Mouse (Mus musculus): Measurements from ENCODE around the gene Fndc3b.
"Not testable (repeated sequence)": the region's sequence is repeated elsewhere in the genome, so short reads cannot be mapped to it uniquely, and the experiment has no call there.

Fndc3b gene

DNA sequence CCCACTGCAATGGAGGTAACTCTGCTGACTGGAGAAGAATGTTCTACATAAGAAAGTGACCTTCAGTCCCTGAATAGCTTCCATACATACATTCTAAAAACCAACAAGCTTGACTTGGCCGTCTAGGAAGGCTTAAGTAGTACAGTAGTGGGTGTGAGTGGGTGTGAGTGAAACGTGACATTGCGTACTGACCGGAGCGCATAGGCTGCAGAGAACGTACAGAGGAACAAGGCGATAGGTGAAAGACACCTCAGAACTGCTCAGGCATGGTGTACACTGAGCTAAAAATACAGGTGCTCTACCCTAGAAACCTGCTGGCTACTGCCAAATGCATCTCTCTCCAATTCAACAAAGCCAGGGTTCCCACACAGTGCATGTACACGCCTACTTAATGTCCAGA is 219.7 kb downstream of the Fndc3b start:
- DNase-seq: no peak

DNA sequence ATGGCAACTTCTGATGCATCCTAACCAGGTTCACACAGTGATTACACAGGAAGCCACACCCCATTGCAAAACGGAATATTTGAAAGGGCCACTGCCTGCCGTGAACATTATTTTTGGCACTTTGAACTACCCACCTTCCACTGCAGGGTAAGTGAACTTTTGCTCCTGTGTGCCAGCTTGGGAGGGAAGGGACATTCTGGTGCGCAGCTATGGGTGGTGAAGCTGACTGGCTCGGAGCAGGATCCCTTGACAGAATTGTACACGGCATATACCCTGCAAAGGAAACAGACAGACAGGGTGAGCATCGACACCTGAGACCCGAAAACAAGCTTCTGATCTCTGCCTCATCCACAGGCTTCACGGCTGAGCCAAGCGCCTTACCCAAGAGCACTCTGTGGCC is 220.2 kb downstream of the Fndc3b start:
- no peak for DNase-seq

DNA sequence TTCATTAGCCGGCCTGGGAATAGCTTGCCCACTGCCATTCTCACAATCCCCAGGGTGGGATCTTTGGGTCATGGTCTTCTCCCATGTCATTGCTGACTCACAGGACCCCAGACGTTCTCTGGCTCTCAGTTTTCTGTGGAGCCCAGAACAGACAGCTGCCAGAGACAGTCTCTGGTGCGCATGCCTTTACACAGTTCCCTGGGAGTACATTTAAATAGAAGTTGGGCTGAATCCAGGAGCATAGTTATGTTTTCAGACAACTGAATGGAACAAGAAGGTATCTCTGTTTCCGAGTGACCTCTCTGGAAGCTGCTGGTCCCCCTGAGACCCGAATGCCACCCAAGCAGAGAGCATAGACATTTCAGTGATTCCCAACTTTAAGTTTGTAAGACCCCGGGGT is 221.6 kb downstream of the Fndc3b start:
- no peak for DNase-seq

DNA sequence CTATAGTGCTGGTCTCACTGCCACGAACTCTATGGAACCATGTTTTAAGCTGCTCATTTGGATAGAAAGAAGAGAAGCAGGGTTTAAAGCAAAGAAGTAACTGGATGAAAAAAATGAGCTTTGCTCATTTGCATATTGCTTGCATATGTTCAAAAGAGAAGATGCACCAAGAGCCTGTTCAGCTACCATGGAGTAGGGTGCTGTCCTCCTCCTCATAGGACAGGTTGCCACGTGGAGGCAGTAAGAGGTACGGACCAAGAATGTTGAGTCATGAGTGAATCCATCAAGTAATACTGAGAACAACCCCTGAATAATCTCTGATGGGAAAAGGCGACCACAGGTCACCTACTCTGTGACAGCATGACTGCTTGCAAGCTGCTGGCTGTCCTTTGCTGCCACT is 226.0 kb downstream of the Fndc3b start:
- DNase-seq: no peak

DNA sequence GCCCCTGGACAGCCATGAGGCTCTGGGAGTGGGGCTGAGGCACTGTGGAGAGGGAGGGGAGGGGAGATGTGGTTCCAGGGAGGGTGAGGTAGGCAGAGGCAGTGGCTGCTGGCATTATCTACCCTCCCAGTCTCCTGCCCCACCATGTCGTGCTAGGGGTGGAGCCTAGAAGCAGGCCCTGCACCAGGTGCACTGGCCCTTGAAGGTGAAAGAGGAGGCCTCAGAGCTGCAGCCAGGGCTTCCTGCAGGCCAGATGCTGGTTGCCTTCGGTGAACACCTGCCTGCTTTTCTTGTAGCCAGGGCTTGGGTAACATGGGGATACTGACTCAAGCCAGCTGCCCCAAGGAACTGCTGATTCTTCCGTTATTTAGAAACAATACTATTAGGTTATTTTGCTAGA is 226.4 kb downstream of the Fndc3b start:
- no peak for DNase-seq

DNA sequence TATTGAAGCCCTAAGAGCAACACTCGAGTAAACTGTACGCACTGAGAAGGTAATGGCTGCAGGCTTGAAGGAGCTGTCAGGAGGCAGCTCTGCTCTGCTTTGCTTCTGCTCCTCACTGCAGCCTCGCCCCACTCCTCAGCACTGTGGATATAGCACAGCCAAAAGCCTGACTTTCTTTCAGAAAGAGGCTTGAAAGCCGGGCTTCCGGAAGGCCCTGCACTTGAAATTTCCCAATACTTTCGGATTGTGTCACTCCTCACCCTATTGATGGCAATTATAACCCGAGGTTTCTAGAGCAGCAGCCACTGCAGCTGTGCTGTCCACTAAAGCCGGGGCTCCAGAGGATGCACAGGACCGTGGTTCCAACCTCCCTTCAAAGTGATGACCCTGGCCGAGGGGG is 227.3 kb downstream of the Fndc3b start:
- DNase-seq: no peak

DNA sequence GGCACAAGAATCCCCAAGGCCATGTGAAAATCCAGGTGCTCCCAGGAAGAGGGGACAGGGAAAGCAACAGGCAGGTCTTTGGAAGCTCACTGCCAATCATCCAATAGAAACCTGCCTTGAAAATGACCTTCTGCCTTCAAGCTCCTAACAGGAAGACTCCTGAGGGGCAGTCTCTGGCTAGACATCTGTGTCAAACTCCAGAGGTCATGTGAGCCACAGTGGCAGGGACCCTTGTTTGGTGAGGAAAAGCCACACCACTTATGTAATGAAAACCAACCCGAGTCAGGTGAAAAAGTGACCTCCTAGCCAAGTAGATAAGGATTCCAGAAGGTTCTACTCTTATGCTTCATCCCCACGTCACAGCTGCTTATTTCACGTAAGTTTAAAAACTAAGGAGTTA is 227.8 kb downstream of the Fndc3b start:
- no peak for DNase-seq

DNA sequence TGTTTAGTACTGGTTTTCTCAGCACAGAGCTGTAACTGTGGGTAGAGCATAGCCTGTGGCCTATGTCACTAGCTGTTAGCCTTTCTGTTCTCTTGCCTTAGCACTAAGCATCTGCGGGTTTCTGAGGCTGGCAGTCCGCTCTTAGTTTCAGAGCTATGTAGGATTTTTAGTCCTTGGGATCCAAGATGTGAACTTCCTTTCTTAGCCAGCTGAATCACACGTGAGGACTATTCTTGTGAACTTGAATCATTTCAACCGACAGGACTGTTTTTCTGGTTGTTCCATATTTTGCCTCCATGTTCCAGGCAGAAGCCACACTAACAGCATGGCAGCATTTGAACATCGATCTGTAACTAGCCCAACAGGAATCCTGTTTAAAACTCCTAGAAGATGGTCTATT is 229.4 kb downstream of the Fndc3b start:
- no peak for DNase-seq

DNA sequence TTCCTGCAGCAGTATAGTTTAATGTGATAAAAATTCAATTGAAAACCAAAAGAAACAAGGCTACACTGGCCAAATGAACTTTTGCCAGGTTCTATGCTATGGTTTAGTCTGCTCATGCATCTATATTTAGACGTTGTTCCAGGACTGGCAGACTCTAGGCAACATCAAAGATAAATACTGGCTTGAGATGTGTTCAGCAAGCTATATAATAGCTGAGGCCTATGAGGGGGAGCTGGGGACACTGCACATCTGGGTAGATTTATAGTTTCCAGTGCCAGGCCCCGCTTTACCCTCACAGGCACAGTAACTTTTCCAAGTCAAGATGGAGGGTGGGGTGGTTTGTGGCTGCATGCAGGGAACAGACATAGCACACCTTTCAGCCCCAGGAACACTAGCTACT is 231.7 kb downstream of the Fndc3b start:
- no peak for DNase-seq

DNA sequence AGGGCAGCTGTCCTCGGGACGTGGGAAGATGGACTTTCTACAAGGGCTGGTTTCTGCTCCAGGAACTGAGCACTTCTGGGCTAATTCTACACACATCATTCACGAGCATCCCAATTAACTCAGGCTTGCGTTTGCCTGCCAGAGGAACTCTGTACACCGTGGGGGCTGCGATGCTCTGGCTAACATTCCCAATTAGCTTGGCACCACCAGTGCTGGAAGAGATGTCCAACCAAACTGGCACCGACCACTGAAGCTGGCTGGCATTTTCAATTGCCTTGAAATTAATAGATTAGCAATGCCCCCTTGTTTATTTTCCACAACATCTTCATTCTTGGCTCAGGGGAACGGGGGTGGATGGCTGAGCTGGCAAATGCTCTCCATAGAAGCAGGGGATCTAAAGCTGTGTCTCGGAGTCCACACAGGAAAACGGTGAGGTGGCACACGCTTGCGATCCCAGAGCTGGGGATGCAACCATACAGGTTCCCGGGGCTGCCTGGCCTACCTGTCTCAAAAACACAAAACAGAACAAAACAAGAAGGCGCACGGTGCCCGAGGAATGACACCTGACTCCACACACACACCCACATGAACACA is 232.4 kb downstream of the Fndc3b start:
- no peak for DNase-seq

DNA sequence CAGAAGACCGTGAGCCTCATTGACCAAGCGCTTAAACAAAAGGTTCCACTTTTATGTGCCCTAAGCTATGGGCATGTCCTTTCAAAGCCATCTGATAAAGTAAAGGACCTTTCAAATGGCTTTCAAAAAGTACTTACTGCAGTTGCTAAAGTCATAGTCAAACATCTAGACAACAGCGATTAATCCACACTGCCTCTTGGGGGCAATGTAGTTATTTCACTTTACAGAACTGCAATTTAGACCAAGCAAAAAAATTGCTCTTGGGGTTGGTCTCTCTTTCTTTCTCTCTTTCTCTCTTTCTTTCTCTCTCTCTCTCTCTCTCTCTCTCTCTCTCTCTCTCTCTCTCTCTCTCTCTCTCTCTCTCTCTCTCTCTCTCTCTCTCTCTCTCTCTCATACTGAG is 233.4 kb downstream of the Fndc3b start:
- not testable (repeated sequence) for DNase-seq

DNA sequence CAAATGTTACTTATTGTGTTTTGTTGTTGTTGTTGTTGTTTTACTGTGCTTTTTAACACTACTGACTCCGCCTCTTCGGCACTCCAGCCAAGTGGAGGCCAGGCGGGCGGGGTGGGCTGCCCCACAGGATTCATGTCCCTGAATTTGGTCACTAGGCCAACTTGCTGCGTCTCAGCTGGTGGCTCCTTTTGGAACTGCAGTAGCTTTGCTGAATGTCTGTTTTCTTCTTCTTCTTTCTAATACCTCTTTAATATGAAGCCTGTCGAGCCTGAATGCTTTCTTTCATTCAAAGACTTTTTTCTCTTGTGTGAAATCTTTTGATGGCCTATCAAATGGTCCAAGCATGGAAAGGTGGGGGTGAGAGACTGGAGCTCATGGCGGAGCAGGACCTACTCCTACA is 235.2 kb downstream of the Fndc3b start:
- DNase-seq: no peak

DNA sequence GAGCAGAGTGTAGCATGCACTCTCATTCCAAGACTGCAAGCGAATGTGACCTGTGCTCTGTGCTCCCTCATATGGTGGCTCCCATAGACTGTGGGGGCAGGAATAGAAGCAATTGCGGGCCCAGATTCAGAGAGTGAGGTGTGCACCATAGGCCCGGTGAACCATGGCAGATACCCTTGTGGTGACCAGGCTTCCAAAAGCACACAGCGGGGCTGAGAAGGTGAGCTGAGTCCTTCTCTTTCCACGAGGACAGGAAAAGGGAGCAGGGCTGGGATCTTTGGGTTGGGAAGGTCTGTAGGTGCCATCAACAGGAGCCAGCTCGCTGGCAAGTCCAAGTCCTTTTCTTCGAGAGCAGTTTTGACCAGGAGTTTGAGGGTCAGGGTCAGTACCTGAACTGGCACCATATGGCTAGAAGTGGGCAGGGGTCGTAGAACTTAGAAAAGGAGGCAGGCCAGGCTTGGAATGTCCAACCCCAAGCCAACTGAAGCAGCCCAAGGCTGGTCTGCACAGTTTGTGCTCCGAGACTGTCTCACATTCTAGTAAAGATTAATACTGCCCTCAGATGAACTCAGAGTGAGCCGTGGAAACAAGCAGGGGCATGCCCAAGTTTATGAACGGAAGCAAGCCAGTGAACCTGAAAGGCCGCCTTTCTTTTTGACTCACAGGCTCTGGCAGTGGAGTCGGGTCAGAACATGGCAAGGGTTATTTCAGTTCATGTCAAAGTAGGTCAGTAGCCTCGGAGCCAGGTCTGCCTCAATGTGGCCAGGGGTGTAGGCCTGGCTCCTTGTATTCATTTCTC is 237.1 kb downstream of the Fndc3b start:
- no peak for DNase-seq

DNA sequence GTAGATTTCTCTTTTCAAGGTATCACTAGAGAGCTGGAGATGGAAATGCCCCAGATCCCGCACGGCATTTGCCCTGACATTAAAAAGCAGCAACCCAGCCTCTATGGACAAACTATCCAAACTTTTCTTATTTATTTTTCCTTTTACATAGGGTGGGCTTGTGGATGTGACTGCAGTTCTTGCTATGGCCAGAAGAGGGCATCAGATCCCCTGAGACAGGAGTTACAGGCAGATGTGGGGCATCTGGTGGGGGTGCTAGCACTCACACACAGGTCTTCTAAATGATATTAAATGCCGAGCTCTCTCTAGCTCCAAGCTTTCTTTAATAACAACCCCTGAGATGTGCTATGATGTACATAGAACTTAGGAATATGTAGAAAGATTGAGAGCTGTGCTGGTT is 238.3 kb downstream of the Fndc3b start:
- no peak for DNase-seq

DNA sequence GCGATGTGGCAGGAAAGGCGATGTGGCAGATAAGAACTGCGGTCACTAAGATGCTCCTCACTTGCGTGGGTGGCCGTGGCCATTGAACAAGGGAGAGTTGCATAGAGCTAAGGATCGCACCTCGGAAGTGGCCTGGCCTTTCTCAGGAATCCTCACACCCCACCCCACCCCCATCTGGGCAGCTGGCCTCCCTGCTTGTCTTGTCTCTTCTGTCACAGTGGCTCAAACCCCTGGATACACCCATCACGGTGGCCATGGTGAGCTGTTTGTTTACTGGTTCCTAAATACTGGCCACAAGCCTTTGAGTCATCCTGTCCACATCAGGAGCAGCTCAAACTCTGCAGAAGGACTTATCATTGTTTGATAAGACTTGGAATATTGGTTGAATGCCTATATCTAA is 240.3 kb downstream of the Fndc3b start:
- DNase-seq: no peak

DNA sequence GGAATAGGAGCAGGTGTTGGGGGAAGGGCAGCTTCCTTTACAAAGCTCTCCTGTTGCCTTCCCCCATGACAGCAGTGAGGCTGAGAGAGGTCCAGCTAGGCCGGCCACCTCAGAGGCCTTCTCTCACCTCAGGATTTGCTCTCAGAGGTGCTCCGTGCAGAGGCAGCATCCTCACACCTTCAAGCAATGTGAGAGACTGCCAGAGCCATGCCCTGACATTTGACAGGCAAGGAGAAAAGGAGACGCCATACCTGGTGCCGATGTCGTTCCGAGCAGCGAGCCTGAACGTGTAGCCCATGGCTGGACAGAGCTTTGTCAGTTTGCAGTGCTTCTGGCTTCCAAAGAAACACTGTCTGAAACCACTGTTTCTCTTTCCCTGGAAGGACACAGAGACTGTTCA is 241.1 kb downstream of the Fndc3b start:
- no peak for DNase-seq

DNA sequence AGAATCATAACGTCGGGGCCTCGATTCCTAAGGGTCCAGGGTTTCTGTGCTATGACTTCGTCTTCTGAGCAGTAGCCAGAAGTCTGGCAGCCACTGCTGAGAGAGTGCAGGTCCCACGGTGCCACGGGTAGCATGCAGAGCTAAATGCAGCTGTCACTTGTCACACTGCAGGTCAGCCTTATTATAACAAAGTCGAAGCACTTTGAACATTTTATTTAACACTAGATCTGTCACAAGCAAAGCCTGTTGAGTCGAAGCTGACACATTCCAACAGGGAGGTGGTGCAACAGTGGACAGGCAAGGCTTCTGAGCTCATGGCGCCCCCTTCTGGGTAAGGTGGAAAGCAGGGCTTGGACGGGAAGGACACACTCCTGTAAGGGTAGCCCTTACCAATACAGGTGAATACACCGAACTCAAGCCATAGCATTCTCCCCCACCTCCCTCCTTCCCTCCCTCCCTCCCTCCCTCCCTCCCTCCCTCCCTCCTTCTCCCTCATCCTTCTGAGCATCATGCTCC is 243.5 kb downstream of the Fndc3b start:
- DNase-seq: peak; percentile 48

DNA sequence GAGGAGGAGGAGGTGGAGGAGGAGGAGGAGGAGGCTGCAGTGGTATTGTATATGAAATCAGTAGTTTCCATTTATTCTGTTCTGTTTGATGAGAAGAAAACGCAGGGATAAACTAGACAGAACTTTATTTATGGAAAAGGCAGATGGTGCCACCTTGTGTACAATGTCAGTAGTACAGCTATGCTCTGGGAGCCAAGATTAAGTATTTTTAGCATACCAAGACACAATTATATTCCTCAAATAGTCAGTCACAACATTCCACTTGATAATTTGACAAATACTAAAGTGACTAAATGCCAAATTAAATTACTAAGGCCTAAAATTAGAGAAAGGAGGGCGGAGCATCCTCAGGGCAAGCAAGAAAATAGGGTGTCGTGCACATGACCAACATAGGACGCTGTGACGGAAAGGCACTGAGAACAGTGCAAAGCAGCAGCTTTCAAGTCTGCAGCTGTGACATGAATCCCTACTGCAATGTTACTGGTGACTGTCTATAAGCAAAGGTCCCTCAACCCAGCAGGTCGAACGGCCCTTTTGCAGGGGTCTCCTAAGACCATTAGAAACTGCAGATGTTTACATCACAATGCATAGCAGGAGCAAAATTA is 244.7 kb downstream of the Fndc3b start:
- peak; percentile 68 for DNase-seq

DNA sequence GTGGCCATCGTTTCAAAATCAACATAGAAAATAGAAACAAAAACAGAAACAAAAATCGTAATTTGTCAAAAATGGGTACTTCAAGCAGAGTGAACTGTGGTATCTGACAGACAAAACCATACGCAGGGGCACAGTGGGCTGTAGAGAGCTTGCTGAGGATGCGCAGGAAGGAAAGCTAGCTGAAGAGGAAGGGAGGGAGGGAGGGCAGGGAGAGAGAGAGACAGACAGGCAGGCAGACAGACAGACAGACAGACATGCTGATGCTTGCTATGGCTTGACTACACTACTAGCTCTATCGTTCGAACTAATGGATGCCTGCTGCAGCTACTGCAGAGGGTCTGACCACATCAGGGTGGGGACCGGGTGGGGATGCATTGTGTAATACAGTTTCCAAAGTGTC is 247.7 kb downstream of the Fndc3b start:
- no peak for DNase-seq

DNA sequence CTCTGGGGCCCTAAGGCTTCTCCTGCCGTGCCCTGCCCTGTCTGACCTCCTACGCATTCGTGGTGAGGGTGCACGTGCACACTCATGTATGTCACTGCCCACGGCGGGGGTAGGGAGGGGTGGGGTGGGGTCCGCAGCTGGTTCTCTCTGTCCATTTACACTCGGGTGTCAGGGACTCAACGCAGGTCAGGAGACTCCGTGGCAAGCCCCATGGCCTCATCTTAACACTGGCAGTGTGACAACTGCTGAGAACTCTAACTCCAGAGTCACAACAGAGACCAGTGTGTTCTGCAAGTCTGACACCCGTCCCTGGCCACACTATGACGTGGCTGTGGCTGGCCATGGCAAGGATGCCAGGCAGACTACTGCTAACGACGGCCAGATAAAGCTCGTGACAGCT is 248.2 kb downstream of the Fndc3b start:
- DNase-seq: no peak

DNA sequence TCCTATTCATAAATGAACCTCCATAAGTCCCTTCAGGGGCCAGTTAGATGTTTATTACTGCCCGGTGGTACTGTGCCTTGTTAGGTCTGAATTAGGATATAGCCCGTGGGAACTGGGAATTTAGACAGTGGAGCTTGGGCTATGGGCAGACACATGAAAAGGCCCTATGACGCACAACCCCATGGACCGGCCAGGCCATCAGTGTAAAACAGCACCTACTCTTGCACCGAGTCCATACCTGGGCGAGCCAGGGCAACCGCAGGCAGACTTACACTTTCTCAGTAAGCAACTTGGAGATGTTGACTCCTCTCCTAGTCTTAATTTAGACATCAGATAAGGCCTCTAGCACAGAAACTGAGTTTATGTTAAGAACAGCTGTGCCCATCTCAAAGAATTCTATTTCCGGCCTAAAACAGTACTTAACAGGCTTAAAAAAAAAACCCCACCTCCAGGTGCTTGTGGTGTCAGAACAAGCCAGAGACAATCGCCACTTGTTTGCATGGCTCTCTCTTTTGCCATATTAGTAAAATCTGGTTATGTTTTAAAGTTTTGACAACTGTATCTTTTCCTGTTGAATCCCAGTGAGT is 248.7 kb downstream of the Fndc3b start:
- no peak for DNase-seq

DNA sequence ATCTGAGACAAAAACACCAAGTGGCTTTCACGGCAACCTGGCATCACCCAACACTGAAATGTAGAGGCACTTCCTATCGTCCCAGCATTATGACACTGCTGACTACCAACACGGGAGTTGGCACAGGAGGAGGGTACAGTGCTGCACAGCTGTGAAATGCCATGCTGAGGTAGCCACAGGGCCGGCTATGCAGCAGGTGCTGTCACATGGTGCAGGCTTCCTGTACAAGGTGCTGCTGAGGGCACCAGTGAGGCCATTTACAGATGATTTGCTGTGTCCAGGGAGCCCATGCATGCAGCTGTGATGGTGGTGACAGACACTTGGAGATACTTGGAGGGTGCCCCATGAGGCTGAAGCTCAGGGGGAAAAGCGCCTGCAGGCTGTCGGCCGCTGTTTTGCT is 249.2 kb downstream of the Fndc3b start:
- no peak for DNase-seq

DNA sequence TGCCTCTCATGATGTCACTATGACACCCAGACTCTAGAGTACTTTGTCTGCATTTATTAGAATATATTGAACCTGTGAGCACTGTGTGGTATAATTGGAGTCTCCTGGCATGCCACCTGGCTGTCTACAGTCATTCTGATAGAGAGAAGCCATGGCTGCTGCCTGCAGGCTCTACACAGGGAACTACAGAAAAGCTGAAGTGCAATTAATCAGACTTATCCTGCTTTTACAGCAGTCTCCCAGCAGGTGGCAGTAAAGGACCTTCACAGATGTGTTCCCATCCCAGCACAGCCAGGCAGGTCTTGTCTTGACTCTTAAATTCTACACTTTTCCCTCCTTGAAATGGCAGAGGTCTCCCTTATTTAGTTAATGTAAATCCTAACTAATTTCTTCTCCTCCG is 250.1 kb downstream of the Fndc3b start:
- peak; percentile 85 for DNase-seq

DNA sequence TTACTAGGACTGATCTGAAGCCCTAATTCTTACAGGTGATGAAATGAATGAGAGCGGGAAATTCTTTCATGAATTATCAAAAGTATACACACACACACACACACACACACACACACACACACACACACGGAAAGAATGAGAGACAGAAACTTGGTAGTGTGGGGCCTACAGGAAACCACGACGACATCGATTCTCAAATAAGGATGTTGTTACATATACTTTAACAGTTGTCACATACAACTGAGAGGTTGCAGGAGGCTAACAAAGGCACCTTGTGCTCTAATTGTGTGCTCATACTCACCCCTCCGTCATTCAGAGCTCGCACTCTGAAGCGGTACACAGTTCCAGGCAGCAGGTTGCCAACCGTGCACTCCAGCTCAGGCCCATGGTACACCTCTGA is 252.7 kb downstream of the Fndc3b start:
- no peak for DNase-seq
